Mouse (Mus musculus) CD4-positive, CD25-positive, alpha-beta regulatory T cell, adult 2 months (primary cell): ENCODE results near the gene Cntn3.
"Not testable (repeated sequence)": the region's sequence is repeated elsewhere in the genome, so short reads cannot be mapped to it uniquely, and the experiment has no call there.

Experiments used
- DNase-seq: peaks from one replicate; pipeline ENCODE4 v3.0.0-alpha.2; 2012; ENCODE audit warnings: low read depth, low spot score

The Cntn3 gene

DNA sequence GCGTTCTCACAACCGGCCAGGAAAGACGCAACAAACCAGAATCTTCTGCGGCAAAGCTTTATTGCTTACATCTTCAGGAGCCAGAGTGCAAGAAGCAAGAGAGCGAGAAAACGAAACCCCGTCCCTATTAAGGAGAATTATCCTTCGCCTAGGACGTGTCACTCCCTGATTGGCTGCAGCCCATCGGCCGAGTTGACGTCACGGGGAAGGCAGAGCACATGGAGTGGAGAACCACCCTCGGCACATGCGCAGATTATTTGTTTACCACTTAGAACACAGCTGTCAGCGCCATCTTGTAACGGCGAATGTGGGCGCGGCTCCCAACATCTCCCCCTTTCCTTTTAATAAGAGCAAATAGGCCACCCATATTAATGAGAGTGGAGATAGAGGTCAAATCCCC, at the start of gene Cntn3:
TSS of gene Cntn3 (minus strand) at position 101 of the 400 bp plus-strand sequence.
- not testable (repeated sequence) for DNase-seq

GRCm38 (mm10) chr6:102600773-102601172, 27.9 kb upstream of the Cntn3 start:
- no peak for DNase-seq

GRCm38 (mm10) chr6:102597756-102598155, 24.9 kb upstream of the Cntn3 start:
- no peak for DNase-seq

DNA sequence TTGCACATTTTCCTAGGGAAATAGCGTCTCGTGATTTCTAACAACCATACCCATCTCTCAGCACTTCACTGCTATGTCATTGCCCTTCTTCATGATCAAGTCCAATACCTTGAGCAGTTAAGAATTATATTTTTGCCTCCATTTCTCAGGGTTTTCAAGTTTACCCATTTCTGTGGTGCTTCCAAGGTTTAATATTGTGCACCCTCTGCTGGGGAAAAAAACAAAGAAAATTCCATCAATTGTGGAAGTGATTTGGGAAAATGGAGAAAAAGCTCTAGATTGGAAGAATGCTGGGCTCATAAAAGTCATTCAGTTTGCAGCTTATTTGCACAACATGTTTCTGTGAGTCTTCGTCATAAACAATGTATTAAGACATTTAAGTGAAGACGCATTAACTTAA, 17.2 kb upstream of the Cntn3 start:
- no peak for DNase-seq

DNA sequence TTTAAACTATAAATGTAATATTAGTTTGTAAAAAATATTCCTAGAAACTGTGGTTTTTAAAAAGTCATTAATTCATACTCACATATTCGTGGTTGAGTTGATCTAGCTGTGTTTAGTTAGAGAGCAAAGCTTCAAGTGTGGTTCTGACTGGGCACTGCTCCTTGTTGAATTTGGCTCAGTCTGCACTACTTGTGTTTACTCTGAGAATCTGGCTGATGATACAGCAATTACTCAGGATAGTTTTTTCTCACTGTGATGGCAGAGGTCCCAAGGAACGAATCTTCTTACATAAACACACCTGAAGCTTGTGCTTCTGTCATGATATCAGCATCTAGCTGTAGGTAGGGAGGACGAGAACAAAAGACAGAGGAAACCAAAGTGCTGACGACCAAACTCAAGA, 16.4 kb upstream of the Cntn3 start:
- no peak for DNase-seq

DNA sequence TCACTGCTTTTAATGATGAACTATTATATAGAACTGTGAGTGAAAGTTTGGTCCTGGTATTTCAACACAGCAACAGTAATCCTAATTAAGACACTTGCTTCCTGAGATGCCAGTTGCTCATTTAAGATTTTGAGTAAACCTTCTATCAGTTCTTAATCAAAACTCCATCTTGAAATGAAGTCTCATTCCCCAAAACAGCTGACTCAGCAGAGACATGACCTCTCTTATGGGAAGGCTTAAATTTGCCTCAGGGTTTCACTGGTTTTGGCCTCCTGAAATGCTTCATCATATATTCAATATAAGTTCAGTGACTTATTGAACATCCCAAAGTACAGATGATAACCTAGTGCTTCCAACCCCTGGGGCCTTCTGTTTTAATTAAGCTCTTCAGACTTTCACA, 13.2 kb upstream of the Cntn3 start:
- DNase-seq = no peak

DNA sequence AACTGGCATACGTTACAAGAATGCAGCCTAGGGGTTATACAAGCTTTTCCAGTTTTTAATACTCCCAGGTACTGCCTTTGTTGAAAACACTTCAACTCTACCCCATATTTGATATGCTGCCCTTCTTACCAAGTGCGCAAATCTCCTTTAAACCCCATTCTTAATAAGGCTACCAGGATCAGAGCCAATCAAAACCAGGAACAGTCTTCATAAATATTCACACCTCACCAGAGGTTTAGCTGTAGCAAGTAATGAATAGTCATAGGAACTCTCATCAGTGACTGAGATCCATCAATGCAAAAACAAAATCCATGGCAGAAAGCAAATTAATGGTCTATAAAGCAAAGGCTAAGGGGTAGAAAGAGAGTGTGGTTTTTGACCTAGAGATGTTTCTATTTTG, 10.7 kb upstream of the Cntn3 start:
- DNase-seq = no peak

DNA sequence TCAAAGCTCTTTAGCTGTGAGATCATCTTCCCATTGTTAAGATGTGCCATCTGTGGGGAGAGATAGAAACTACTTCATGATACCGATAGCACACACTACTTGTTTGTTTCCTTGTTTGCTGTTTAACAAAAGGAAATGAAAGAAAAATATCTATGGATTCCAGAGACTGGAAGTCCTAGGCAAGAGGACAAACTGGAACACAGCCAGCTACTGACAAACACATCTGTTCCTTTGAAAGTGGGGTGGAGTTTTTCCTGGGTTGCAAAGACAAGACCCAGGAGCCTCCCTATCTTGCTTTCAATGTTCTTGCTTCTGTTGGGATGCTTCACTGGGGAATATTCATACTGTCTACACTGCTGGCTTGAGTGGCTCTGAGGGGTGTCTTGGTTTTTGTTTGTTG, 5.4 kb downstream of the Cntn3 start:
- DNase-seq = no peak

GRCm38 (mm10) chr6:102565228-102565627, 7.7 kb downstream of the Cntn3 start:
- DNase-seq = no peak

DNA sequence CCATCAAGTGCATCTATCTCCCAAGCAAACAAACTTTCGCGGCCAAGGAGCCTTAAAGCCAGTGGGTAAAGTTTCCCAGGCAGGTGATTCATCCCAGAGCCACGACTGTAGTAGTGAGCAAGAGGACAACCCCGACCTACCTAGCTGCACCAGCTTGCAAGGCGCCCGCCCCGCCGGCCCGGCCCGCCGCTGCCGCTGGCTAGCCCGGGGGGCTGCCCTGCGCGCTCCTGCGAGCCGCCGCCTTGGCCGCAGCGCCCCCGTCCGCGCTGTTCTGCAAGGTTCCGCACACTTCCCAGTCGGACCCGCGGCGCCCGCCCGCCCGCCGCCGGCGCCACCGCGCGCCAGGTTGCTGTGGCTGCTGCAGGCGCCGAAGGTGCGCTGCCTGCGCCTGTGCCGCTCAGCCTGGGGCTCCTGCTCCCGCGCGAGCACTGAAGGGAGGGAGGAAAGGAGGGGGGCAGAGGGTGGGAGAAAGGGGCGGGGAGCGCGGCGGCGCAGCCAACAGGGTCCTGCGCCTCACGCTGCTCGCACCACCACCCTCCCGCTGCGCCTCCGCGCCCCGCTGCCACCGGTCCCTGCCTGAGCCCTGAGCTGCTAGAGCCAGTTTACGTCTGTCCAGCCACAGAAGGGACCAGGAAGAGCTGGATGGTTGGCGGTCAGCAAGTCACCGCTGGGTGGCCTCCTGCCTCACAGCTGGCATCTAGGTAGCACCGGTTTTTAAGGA, 8.7 kb downstream of the Cntn3 start:
- DNase-seq = no peak

- DNase-seq = no peak
Observed at GRCm38 (mm10) chr6:102563431-102563830, 9.5 kb downstream of the Cntn3 start.

- no peak for DNase-seq
Observed at GRCm38 (mm10) chr6:102557521-102557920, 15.4 kb downstream of the Cntn3 start.

DNA sequence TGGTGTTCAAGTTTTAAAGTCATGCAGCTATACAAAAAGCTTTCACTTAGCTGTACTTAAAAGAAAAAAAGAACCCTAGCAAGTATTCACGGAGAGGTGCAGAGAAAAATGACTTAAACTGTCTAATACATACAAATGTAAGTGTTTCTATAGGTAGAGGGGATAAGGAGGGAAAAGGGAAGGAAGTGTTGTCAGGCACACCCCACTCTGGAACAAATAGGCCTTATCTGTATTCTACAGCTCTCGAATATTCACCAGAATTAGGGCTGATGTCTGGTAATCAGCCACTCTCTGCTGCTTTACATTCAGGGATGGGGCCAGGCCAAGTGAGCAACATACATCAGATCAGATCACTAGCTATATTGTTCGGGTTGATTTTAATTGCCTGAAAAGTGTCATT, 16.4 kb downstream of the Cntn3 start:
- DNase-seq = no peak

DNA sequence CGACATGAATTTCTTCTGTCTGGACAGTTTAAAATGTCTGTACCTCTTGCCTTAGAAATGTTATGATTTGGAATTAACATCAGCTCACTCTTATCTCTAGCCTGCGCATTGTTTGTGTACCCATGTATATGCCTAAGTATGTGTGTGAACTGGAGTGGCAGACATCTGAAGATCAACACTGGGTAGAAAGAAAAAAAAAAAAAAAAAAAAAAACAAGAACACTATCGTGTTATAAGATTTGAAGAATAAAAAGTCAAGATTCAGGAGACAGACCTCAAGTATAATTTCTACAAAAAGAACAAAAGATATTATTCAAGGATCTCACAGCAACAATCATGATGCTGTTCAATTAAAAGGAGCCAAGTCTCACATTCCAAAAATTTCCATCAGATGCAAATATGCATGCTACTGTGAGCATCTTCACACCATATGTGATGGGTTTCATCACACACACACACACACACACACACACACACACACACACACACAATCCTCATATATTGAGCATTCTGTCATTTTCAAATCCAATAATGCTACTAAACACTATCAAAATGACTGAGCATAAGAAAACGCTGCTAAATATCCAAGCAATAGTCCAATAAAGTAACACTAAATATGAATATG, 17.0 kb downstream of the Cntn3 start:
- DNase-seq = no peak

DNA sequence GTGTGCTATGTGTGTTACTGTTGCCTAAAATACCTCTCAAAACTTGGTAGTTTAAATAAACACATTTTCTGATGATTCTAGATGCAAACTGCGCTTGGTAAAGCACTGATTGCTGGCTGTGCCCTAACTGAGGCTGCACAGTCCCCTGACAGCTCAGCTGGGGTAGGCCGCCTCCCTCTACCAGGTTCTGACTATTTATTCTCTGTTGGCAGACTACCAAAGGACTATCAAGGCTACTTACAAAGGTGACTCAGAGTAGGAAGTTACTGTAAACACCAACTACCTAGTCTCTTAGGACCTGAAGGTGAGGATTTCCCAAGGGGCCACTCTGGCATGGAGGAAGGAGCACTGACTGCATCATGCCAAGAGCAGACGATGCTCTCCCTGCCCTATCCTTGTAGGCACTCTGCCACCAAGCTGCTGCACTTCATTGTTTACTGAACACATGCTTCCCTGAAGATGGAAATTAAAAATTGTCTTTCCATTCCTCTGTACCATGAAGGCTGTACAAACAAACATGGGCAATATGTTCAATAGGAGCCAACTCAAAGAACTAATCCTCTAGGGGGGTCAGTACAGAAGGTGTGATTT, 17.7 kb downstream of the Cntn3 start:
- no peak for DNase-seq

DNA sequence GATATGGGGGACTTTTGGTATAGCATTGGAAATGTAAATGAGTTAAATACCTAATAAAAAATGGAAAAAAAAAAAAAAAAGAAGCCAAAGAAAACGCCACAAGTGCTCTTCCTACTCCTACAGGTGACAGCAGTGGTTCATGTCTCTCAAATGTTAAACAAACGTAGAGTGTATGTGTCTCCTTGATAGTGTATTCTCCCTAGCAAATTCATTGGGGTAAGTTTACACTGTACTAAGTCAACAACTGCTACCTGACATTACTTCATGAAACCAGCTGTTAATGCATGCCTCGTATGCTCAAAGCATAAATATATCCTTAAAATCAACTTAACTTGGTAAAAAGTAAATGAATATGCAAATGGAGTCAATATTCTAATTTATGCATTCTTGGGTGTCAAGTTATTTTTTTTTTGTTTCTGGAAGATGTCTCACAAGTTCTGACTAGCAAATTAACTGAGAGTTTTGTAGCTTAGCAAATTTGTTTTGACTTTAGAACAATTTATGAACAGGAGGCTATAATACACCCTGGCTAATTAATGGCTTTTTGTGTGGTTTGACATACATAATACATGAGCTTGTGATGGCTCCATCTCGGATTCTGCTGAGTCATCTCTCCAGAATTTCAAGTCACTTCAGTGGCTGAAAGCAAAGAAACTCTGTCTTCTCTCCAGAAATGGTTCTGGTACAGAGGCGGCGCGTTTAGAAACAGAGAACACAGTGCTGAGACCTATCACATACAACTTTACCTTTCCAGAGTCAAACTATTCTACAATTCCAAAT, 31.1 kb downstream of the Cntn3 start:
- DNase-seq = no peak

DNA sequence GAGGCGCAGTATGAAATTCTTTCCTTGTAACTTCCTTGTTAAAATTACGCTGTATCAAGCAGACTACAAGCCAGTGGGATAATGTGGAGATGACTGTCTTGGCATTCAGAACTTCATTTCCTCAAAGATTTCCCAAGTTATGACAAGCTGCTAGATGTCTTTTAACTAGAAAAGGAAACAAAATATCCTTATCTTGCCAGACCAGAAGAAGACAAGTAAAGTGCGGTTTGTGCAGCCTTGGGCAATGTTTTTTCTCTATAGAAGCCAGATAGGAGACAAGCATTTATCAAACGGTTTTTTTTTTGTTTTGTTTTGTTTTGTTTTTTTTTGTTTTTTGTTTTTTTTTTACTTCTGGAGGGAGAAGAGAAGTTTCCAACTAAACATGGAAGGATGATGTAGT, 37.3 kb downstream of the Cntn3 start:
- DNase-seq = no peak

DNA sequence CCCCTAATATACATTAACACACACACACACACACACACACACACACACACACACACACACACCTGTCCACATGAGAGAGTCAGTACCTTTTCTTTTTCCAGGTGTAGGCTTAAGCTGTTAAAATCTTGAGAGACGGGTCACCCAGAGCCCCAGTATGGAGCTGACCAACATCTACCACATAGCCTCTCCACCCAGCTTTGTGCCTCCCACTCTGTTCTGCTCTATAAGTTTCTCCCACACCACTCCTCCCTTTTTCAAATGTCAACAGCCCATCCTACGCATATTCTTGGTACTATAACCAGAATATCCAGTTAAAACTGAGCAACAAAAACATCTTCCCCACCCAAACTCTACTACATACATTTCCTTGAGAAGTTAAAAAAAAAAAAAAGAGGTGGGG, 49.9 kb downstream of the Cntn3 start:
- no peak for DNase-seq

DNA sequence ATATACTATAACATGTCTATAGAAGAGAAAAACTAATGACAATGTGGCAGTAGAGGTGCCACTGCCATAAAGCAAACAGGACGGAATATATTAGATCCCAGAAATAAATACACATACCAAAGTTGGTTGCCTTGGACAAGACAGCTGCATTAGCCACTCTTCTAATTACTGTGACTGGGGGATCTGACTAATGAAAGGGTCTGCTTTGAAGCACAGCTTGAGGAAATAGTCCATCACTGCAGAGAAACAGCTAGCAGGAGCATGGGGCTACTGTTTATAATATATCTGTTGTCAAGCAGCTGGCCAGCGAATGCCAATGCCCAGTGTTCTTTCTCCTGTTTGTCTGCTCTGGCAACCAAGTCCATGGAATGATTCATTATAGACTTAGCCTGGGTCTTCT, 51.9 kb downstream of the Cntn3 start:
- DNase-seq = no peak

GRCm38 (mm10) chr6:102515231-102515630, 57.7 kb downstream of the Cntn3 start:
- DNase-seq = no peak

GRCm38 (mm10) chr6:102512085-102512484, 60.8 kb downstream of the Cntn3 start:
- no peak for DNase-seq

DNA sequence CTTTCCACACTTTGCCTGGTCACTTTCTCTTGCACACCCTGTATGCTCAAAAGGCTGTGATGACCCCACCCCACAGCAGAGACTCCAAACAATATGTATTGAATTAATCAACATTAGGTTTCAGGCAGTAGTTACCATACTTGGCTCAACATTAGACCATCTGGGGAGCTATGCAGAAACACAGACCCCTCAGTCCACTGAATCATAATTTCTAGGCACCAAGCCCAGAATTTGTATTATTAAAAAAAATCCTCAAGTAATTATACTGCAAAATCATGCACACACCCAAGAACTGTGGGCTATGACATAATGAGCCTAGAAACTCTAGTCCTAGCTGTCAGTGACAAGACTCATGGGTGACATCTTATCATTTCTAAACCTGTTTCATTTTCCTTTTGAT, 87.4 kb downstream of the Cntn3 start:
- no peak for DNase-seq
